ENCODE assay signal across 22 mouse cellular contexts in genomic region chrX:23662216-23662615, GRCm38 (mm10). TPM values are rescaled to one million over a fixed set of nuclear protein-coding genes. Genes with fewer than 3 reads are reported as not detected.
DNase-seq lines count a peak whose midpoint lies in the region; ATAC-seq and TF ChIP-seq lines count a peak whose summit lies in the region.
"Had no signal": no experiment of that assay in that cellular context is flagged by ENCODE, and none has a peak within 500 bp of the region (broad histone marks: within the 10 kb centered on the region; RNA-seq: fewer than 3 reads in every experiment).

No protein-coding gene starts in this region.

- dilution Hi-C loops in CH12.LX (cut with MboI; ENCODE audit: extremely low pct_ligation_motif_present, extremely low pct_unique_long_range_greater_than_20kb, low sequenced_read_pairs) = no loop called here

- peak; percentile 100 for ATAC-seq in neutrophil, adult 5-6 weeks (ENCODE audit: extremely low read depth, insufficient number of reproducible peaks, low FRiP score, poor library complexity, severe bottlenecking)
- ATAC-seq: forebrain, embryonic 14.5 days; forebrain, postnatal 0 days; hindbrain, embryonic 16.5 days had no signal

- no peak overlapping the region for H3K4me3 ChIP-seq in CH12.LX (replicated peaks in 1 of 3; ENCODE audit: low read depth in 2 of 3, low read length in 2 of 3, poor library complexity in 1 of 3)
- H3K4me3 ChIP-seq: forebrain, embryonic 10.5 days; gastrocnemius, adult 2 months; hindbrain, embryonic 10.5 days; hindbrain, embryonic 13.5 days had no signal

- no peaks in the 10 kb centered on the region for H3K9me3 ChIP-seq in CH12.LX (replicated peaks; ENCODE audit: low read length)
- H3K9me3 ChIP-seq: forebrain, embryonic 10.5 days; hindbrain, embryonic 10.5 days; hindbrain, embryonic 13.5 days had no signal

- TF ChIP-seq EP300 in CH12.LX (IDR thresholded peaks at IDR 0.05; ENCODE audit: low read length) = no peak

- TF ChIP-seq POLR2A in CH12.LX (IDR thresholded peaks at IDR 0.05; ENCODE audit: low read depth, low read length) = no peak

- no peak overlapping the region for H3K27ac ChIP-seq in CH12.LX (ENCODE audit: insufficient read depth, low read depth)
- H3K27ac ChIP-seq: forebrain, embryonic 10.5 days; gastrocnemius, adult 2 months; hindbrain, embryonic 10.5 days; hindbrain, embryonic 13.5 days had no signal

- no peak for TF ChIP-seq RAD21 in CH12.LX (IDR thresholded peaks at IDR 0.05; ENCODE audit: low read depth, low read length)

- TF ChIP-seq CTCF in CH12.LX (conservative IDR thresholded peaks at IDR 0.05 in 1 of 2, IDR thresholded peaks at IDR 0.05 in 1 of 2; ENCODE audit: low read depth in 2 of 2, low read length in 2 of 2) = no peak

- no peak overlapping the region for H3K9ac ChIP-seq in CH12.LX (ENCODE audit: insufficient read depth, low read depth)
- H3K9ac ChIP-seq: forebrain, postnatal 0 days; hindbrain, embryonic 13.5 days had no signal

- H3K79me2 ChIP-seq in CH12.LX (replicated peaks; ENCODE audit: control insufficient read depth, extremely low read depth, insufficient read depth, poor library complexity, severe bottlenecking) = no peaks in the 10 kb centered on the region

- no peak overlapping the region for H3K4me2 ChIP-seq in CH12.LX (ENCODE audit: insufficient read depth, low read depth, poor library complexity, severe bottlenecking)
- H3K4me2 ChIP-seq: heart, embryonic 11.5 days; hindbrain, embryonic 13.5 days had no signal

- H3K27me3 ChIP-seq in CH12.LX (replicated peaks) = no peaks in the 10 kb centered on the region
- H3K27me3 ChIP-seq: hindbrain, embryonic 13.5 days had no signal

- in situ Hi-C loops in CH12.LX (cut with MboI; ENCODE audit: low pct_ligation_motif_present, low pct_unique_long_range_greater_than_20kb, low sequenced_read_pairs) = no loop called here

- DNase-seq in spleen, postnatal 36 days (ENCODE audit: low spot score in 2 of 2) = peak; percentile 59 to 61
- DNase-seq in spleen, postnatal 4 days (ENCODE audit: low spot score in 2 of 2) = no peak
- DNase-seq in CH12.LX (ENCODE audit: extremely low read depth) = peak; percentile 11
- DNase-seq in urinary bladder, postnatal 10 days (ENCODE audit: low spot score) = no peak
- no peak for DNase-seq in right cerebral cortex, postnatal 14 days
- DNase-seq: adrenal gland, adult 2 months; adrenal gland, postnatal 14 days; cerebellum, adult 11 months; cerebellum, adult 2 months; cerebellum, postnatal 10 days; cerebellum, postnatal 36 days; forebrain, postnatal 0 days; gastrocnemius, adult 2 months; gastrocnemius, postnatal 14 days; heart, adult 11 months had no signal

- no peaks in the 10 kb centered on the region for H3K36me3 ChIP-seq in CH12.LX (replicated peaks in 1 of 2; ENCODE audit: control insufficient read depth in 1 of 2, insufficient read depth in 1 of 2, low read length in 1 of 2)
- H3K36me3 ChIP-seq: forebrain, embryonic 10.5 days; hindbrain, embryonic 10.5 days; hindbrain, embryonic 13.5 days had no signal

- H3K4me1 ChIP-seq in CH12.LX (ENCODE audit: control insufficient read depth in 1 of 2, insufficient read depth in 2 of 2) = no peaks in the 10 kb centered on the region
- H3K4me1 ChIP-seq: forebrain, embryonic 10.5 days; hindbrain, embryonic 10.5 days; hindbrain, embryonic 13.5 days had no signal

TF ChIP-seq in CH12.LX, 34 proteins besides CTCF, POLR2A, EP300 and RAD21:
- no peak for TF ChIP-seq ZKSCAN1 (IDR thresholded peaks at IDR 0.05; ENCODE audit: borderline replicate concordance, low read depth, low read length)
- no peak for TF ChIP-seq GABPA (IDR thresholded peaks at IDR 0.05; ENCODE audit: insufficient replicate concordance, low read depth, low read length)
- no peak for TF ChIP-seq BHLHE40 (IDR thresholded peaks at IDR 0.05; ENCODE audit: low read depth, low read length)
- no peak for TF ChIP-seq MAZ (IDR thresholded peaks at IDR 0.05; ENCODE audit: low read depth, low read length)
- TF ChIP-seq SIN3A (IDR thresholded peaks at IDR 0.05; ENCODE audit: low read length) = no peak
- no peak for TF ChIP-seq TCF12 (IDR thresholded peaks at IDR 0.05; ENCODE audit: low read depth, low read length)
- TF ChIP-seq RCOR1 (conservative IDR thresholded peaks at IDR 0.05; ENCODE audit: low read depth, low read length) = no peak
- no peak for TF ChIP-seq UBTF (IDR thresholded peaks at IDR 0.05; ENCODE audit: low read depth, low read length)
- no peak for TF ChIP-seq ZC3H11A (IDR thresholded peaks at IDR 0.05; ENCODE audit: low read depth, low read length)
- no peak for TF ChIP-seq NRF1 (IDR thresholded peaks at IDR 0.05; ENCODE audit: low read depth, low read length)
- no peak for TF ChIP-seq USF1 (IDR thresholded peaks at IDR 0.05; ENCODE audit: low read depth, low read length)
- no peak for TF ChIP-seq SMC3 (IDR thresholded peaks at IDR 0.05; ENCODE audit: low read depth, low read length)
- no peak for TF ChIP-seq ZNF384 (IDR thresholded peaks at IDR 0.05; ENCODE audit: low read depth, low read length)
- no peak for TF ChIP-seq POLR2AphosphoS2 (IDR thresholded peaks at IDR 0.05; ENCODE audit: low read depth, low read length)
- no peak for TF ChIP-seq PAX5 (IDR thresholded peaks at IDR 0.05; ENCODE audit: low read length)
- no peak for TF ChIP-seq MAFK (IDR thresholded peaks at IDR 0.05; ENCODE audit: insufficient replicate concordance, low read length)
- no peak for TF ChIP-seq ETS1 (conservative IDR thresholded peaks at IDR 0.05; ENCODE audit: low read depth, low read length)
- TF ChIP-seq MAX (IDR thresholded peaks at IDR 0.05; ENCODE audit: low read length) = no peak
- TF ChIP-seq HCFC1 (IDR thresholded peaks at IDR 0.05; ENCODE audit: low read depth, low read length) = no peak
- no peak for TF ChIP-seq USF2 (conservative IDR thresholded peaks at IDR 0.05; ENCODE audit: low read depth, low read length)
TF ChIP-seq in CH12.LX: peak in this region for 0.

RNA-seq across cellular contexts. Expression of gene Wdr44, which starts 30.6 kb away (rescaled TPM):
- total RNA-seq in CH12.LX (2012; rRNA removed) (1.5 and 2.0 TPM in 2 replicates), CH12.LX (2014; rRNA removed) (2.2 and 3.0 TPM in 2 replicates)
- 4.3 and 4.7 TPM in 2 replicates for polyA plus RNA-seq in CH12.LX (2012; ENCODE audit: insufficient read length, low read depth)
- 41.3 and 48.8 TPM in 2 replicates for total RNA-seq in neutrophil, adult 5-6 weeks (2017)

Comparison
In these comparisons a context has a peak if more than half of its experiments do, and no peak if none do; other contexts are left out.
1. DNase-seq: peak in spleen, postnatal 36 days (2 of 2) and CH12.LX (single experiment); none in spleen, postnatal 4 days (0 of 2), urinary bladder, postnatal 10 days (single experiment) and right cerebral cortex, postnatal 14 days (single experiment).
2. RNA of gene Wdr44, which starts 30.6 kb away (total RNA-seq): 41.3 to 48.8 TPM in neutrophil, adult 5-6 weeks; 1.5 to 3.0 TPM in CH12.LX; every median in the first group is over 10 times any median in the second.